Mouse (Mus musculus) adrenal gland, postnatal 25 days (tissue): ENCODE results near the gene Dusp28. TPM values are rescaled to one million over a fixed set of nuclear protein-coding genes. Genes with fewer than 3 reads are reported as not detected.
A peak's percentile ranks its signal among the peaks of the same experiment; 100 is the strongest.

ENCODE experiments used
- DNase-seq: peaks from one replicate; pipeline ENCODE4 v3.0.0; 2021; ENCODE audit warnings: mixed read lengths
- long read RNA-seq: library from polyadenylated mRNA; stranded (forward); transcript quantifications from one replicate; pipeline ENCODE4 v2.0.0, GENCODE M21; 2021
- total RNA-seq: library from RNA; stranded (reverse); gene quantifications from 2 replicates; pipeline ENCODE4 v1.2.3, GENCODE M21; 2021

Dusp28 gene
- total RNA-seq = 11.2 and 15.2 TPM in 2 replicates
- long read RNA-seq, transcript Dusp28-201 (2 exons, 1,314 nt) = major isoform, 19 of 24 reads
- long read RNA-seq, partial matches to known transcripts = 0 of 24 reads
- long read RNA-seq, other reads (novel, unspliced or antisense) = 5 of 24 reads

- DNase-seq = peak; percentile 93
Measured at GRCm38 (mm10) chr1:92906779-92907631, at the start of gene Dusp28. Gene Dusp28, plus strand, starts transcription at chr1:92906981.

GRCm38 (mm10) chr1:92861503-92861902 is 45.3 kb upstream of the Dusp28 start:
- no peak for DNase-seq

- DNase-seq = no peak
Measured at GRCm38 (mm10) chr1:92863268-92863667, 43.5 kb upstream of the Dusp28 start.

GRCm38 (mm10) chr1:92866170-92866569 is 40.6 kb upstream of the Dusp28 start:
- DNase-seq = no peak

GRCm38 (mm10) chr1:92869985-92870384 is 36.8 kb upstream of the Dusp28 start:
- DNase-seq = no peak

- no peak for DNase-seq
Measured at GRCm38 (mm10) chr1:92872666-92873065, 34.1 kb upstream of the Dusp28 start.

GRCm38 (mm10) chr1:92874011-92874410 is 32.8 kb upstream of the Dusp28 start:
- DNase-seq = no peak

GRCm38 (mm10) chr1:92875360-92876111 is 31.2 kb upstream of the Dusp28 start:
- DNase-seq = no peak

- no peak for DNase-seq
Measured at GRCm38 (mm10) chr1:92877431-92877978, 29.3 kb upstream of the Dusp28 start.

- DNase-seq = no peak
Measured at GRCm38 (mm10) chr1:92878066-92878741, 28.6 kb upstream of the Dusp28 start.

GRCm38 (mm10) chr1:92879266-92879665 is 27.5 kb upstream of the Dusp28 start:
- DNase-seq = no peak

GRCm38 (mm10) chr1:92880101-92880500 is 26.7 kb upstream of the Dusp28 start:
- no peak for DNase-seq

- no peak for DNase-seq
Measured at GRCm38 (mm10) chr1:92881982-92882381, 24.8 kb upstream of the Dusp28 start.

GRCm38 (mm10) chr1:92888901-92889655 is 17.7 kb upstream of the Dusp28 start:
- no peak for DNase-seq

GRCm38 (mm10) chr1:92892791-92893190 is 14.0 kb upstream of the Dusp28 start:
- DNase-seq = no peak

- no peak for DNase-seq
Measured at GRCm38 (mm10) chr1:92893896-92894295, 12.9 kb upstream of the Dusp28 start.

- DNase-seq = peak; percentile 81
Measured at GRCm38 (mm10) chr1:92895089-92895488, 11.7 kb upstream of the Dusp28 start.

- peak; percentile 65 for DNase-seq
Measured at GRCm38 (mm10) chr1:92902786-92903185, 4.0 kb upstream of the Dusp28 start, which contains the start of gene Ankmy1. Gene Ankmy1, minus strand, starts transcription at chr1:92902906.

- DNase-seq = no peak
Measured at GRCm38 (mm10) chr1:92903627-92904026, 3.2 kb upstream of the Dusp28 start.

GRCm38 (mm10) chr1:92905703-92906310 is 974 bp upstream of the Dusp28 start:
- DNase-seq = no peak
